Mouse (Mus musculus) liver, postnatal 0 days (tissue): ENCODE measurements around the gene Mab21l3. TPM values are rescaled to one million over a fixed set of nuclear protein-coding genes. Genes with fewer than 3 reads are reported as not detected.

Source experiments
- ATAC-seq: fragments of 200-750 bp; cut with Nextera tagmentation; 2 replicates; pipeline ENCODE4 v1.8.0; 2017; ENCODE audit warnings: mild to moderate bottlenecking, moderate library complexity
- DNase-seq: peaks from one replicate; pipeline ENCODE4 v3.0.0-alpha.2; 2016
- H3K27ac ChIP-seq: fragments of 300-500 bp; sonication (generic); 2 replicates; pipeline ENCODE4 v1.5.1; 2014; ENCODE audit warnings: antibody characterized with exemption, moderate library complexity, mild to moderate bottlenecking, low read depth
- H3K27me3 ChIP-seq: fragments of 300-500 bp; sonication (generic); 2 replicates; pipeline ENCODE4 v1.6.1; 2014; ENCODE audit warnings: low read length, control low read depth, mixed read lengths; ENCODE audit not compliant: insufficient read depth
- H3K36me3 ChIP-seq: fragments of 300-500 bp; sonication (generic); replicated peaks from 2 replicates; pipeline ENCODE4 v1.6.1; 2014; ENCODE audit warnings: mild to moderate bottlenecking, control low read depth, low read length, moderate library complexity, mixed read lengths; ENCODE audit not compliant: insufficient read depth
- H3K4me1 ChIP-seq: fragments of 300-500 bp; sonication (generic); 2 replicates; pipeline ENCODE4 v1.6.1; 2014; ENCODE audit warnings: antibody characterized with exemption, mild to moderate bottlenecking, control low read depth; ENCODE audit not compliant: insufficient read depth
- H3K4me2 ChIP-seq: fragments of 300-500 bp; sonication (generic); 2 replicates; pipeline ENCODE4 v1.6.1; 2014; ENCODE audit warnings: low read depth, mild to moderate bottlenecking, low read length, moderate library complexity, mixed read lengths
- H3K4me3 ChIP-seq: fragments of 300-500 bp; sonication (generic); 2 replicates; pipeline ENCODE4 v1.5.1; 2014; ENCODE audit warnings: low read depth, low read length
- H3K9ac ChIP-seq: fragments of 300-500 bp; sonication (generic); replicated peaks from 2 replicates; pipeline ENCODE4 v1.6.1; 2014; ENCODE audit warnings: mild to moderate bottlenecking, moderate library complexity
- H3K9me3 ChIP-seq: fragments of 300-500 bp; sonication (generic); 2 replicates; pipeline ENCODE4 v1.6.1; 2016; ENCODE audit warnings: mild to moderate bottlenecking, control low read depth, low read length, mixed read lengths
- CTCF ChIP-seq: sonication (generic); IDR thresholded peaks from 2 replicates; pipeline ENCODE4 v1.5.1; 2016; ENCODE audit warnings: antibody characterized with exemption, low read depth
- EP300 ChIP-seq: IDR thresholded peaks from 2 replicates; pipeline ENCODE4 v1.6.1; 2016; ENCODE audit warnings: antibody characterized with exemption, low read depth, mild to moderate bottlenecking
- WGBS: fragments of 180-500 bp; shearing (Covaris S2); extraction: QIAGEN DNeasy Blood & Tissue Kit; methylation state at CpG from one replicate; pipeline ENCODE4 v1.1.7; 2014; ENCODE audit not compliant: insufficient replicate concordance; 5-methylcytosine and 5-hydroxymethylcytosine counted together
- polyA plus RNA-seq: library from polyadenylated mRNA; unstranded; fragments of >200 nt; fragmentation: Nextera tagmentation; extraction: Ambion mirVana; gene quantifications from 2 replicates; pipeline ENCODE4 v1.2.1, GENCODE M21; 2015

The Mab21l3 gene
- polyA plus RNA-seq, 1 experiment from 2014 or later: not detected

GRCm38 (mm10) chr3:101806941-101807340 lies 41.8 kb downstream of the Mab21l3 start:
- no peak overlapping the region for H3K4me3 ChIP-seq
- 55% methylated on average over 4 of the region's 4 CpGs for WGBS
- ATAC-seq (no peak), DNase-seq (no peak)
- H3K4me2 ChIP-seq: no peak overlapping the region
- no peaks in the 10 kb centered on the region for H3K9me3 ChIP-seq
- H3K36me3 ChIP-seq: no peaks in the 10 kb centered on the region
- no peak overlapping the region for H3K27ac ChIP-seq
- no peak overlapping the region for H3K9ac ChIP-seq
- TF ChIP-seq EP300 (no peak), CTCF (no peak)
- no peaks in the 10 kb centered on the region for H3K27me3 ChIP-seq
- peaks cover 11% of the 10 kb centered on the region for H3K4me1 ChIP-seq

DNA sequence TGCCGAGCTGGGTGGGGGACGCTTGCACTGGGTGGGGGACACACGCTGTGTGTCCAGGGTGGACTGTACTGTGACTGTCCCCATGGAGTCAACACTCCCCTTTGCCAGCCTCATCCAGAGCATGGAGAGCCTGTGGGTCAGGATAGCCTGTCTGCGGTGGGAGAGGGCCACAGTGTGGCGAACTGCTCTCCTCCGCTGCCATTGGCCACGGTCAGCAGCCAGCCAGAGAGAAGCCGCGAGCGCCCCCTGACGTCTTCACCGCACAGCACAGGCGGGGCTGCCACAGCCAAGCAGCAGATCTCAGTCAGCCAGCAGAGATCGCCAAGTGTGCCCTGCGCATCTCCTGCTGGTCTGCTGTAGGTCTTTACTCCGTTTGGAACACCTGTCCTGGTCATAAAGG lies 42.6 kb downstream of the Mab21l3 start:
- TF ChIP-seq EP300 (no peak), CTCF (peak; percentile 92)
- H3K9ac ChIP-seq: no peak overlapping the region
- peaks cover 11% of the 10 kb centered on the region for H3K4me1 ChIP-seq
- no peaks in the 10 kb centered on the region for H3K27me3 ChIP-seq
- no peak overlapping the region for H3K4me3 ChIP-seq
- peak overlapping the region; percentile 32 for H3K4me2 ChIP-seq
- H3K9me3 ChIP-seq: no peaks in the 10 kb centered on the region
- ATAC-seq: peak; percentile 78
- WGBS: 8% methylated on average over 16 of the region's 16 CpGs
- H3K27ac ChIP-seq: peak overlapping the region; percentile 69
- H3K36me3 ChIP-seq: no peaks in the 10 kb centered on the region
- DNase-seq: peak; percentile 88

DNA sequence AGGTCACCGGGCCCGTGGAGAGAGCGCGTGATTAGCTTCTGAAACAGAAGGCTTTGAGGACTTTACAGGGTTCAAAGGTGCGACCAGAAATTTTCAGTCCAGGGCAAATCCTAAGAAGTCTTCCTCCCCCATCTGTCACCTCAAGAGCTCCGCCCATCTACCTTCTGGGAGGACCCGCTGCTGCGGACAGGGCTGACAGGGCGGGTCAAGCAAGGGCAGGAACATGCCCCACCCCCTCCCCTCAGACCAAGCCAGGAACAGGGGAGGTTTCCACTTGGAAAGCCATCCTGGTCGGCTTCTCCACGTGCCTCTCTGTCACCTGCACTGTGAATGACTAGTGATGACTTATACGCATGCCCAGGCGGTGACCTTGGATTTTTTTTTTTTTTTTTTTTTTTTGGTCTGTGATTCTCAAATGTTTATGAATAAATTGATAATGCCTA lies 43.2 kb downstream of the Mab21l3 start:
- WGBS: 30% methylated on average over 13 of the region's 13 CpGs
- H3K27ac ChIP-seq: peak overlapping the region; percentile 69
- H3K9ac ChIP-seq: no peak overlapping the region
- no peaks in the 10 kb centered on the region for H3K9me3 ChIP-seq
- ATAC-seq: peak; percentile 87
- peaks cover 11% of the 10 kb centered on the region for H3K4me1 ChIP-seq
- peak overlapping the region; percentile 32; the same call in 1 of the 2 replicates for H3K4me2 ChIP-seq
- TF ChIP-seq CTCF: no peak
- no peak for TF ChIP-seq EP300
- DNase-seq: peak; percentile 54
- no peaks in the 10 kb centered on the region for H3K27me3 ChIP-seq
- no peaks in the 10 kb centered on the region for H3K36me3 ChIP-seq
- no peak overlapping the region for H3K4me3 ChIP-seq

DNA sequence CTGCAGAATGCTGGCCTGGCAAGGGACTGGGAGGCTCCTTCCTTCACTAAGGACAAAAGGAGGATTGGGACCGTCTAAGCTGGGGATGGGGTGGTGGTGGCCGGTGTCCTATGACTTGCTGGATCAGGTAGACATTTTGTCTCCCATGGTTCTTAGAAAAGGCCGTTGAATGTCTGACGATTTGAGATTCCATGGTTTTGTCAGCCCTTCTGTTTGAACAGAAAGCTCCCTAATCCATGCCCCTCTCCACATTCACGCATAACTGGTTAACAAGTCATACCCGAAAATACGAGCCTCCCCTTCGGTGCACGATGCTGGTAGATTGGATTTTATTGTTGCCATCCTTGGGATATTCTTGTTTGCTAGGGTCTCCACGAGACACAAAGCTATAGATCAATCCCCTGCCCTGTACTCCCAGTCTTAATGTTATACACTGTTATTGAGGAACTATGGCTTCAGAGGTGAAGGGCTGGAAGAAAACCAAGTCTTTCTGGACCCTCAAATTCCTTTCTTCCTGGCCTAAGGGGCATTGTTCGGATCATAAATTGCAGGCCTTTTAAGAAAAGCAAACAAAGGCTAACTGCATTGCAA lies 43.7 kb downstream of the Mab21l3 start:
- H3K4me2 ChIP-seq: no peak overlapping the region
- no peak for TF ChIP-seq EP300
- TF ChIP-seq CTCF: no peak
- H3K36me3 ChIP-seq: no peaks in the 10 kb centered on the region
- H3K27ac ChIP-seq: peak overlapping the region; percentile 69
- H3K4me1 ChIP-seq: peaks cover 11% of the 10 kb centered on the region
- H3K9ac ChIP-seq: no peak overlapping the region
- H3K9me3 ChIP-seq: no peaks in the 10 kb centered on the region
- DNase-seq: no peak
- no peak for ATAC-seq
- 71% methylated on average over 11 of the region's 11 CpGs for WGBS
- H3K27me3 ChIP-seq: no peaks in the 10 kb centered on the region
- H3K4me3 ChIP-seq: no peak overlapping the region

DNA sequence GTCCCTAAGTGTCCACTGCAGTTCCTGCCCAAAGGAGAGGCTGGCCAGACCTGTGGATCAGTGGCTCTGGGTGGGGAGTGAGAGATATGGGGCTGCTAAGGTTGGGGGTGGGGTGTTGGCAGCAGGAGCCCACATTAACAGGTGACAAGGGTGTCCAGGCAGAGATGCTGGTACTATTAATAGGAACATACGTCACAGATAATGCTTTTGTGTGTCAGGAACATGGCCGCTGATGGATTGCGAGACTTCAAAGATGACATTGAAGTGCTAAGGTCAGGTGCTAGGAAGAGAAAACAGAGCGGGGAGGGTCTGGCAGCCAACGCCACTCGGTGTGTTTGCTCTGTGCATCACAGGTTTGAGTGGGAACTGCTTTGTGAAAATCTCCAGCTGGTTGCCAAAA lies 44.4 kb downstream of the Mab21l3 start:
- Histone ChIP-seq H3K4me2 (no peak overlapping the region), H3K4me1 (peaks cover 11% of the 10 kb centered on the region), H3K9ac (no peak overlapping the region), H3K9me3 (no peaks in the 10 kb centered on the region), H3K36me3 (no peaks in the 10 kb centered on the region), H3K4me3 (no peak overlapping the region), H3K27me3 (no peaks in the 10 kb centered on the region), H3K27ac (no peak overlapping the region; the same call in 1 of the 2 replicates)
- WGBS: 53% methylated on average over 6 of the region's 6 CpGs
- ATAC-seq (peak; percentile 47), DNase-seq (peak; percentile 26)
- no peak for TF ChIP-seq CTCF
- TF ChIP-seq EP300: no peak

GRCm38 (mm10) chr3:101803764-101804163 lies 45.0 kb downstream of the Mab21l3 start:
- Histone ChIP-seq H3K9me3 (no peaks in the 10 kb centered on the region), H3K27ac (no peak overlapping the region), H3K4me1 (peaks cover 11% of the 10 kb centered on the region), H3K4me3 (no peak overlapping the region), H3K9ac (no peak overlapping the region), H3K36me3 (no peaks in the 10 kb centered on the region), H3K4me2 (no peak overlapping the region), H3K27me3 (no peaks in the 10 kb centered on the region)
- ATAC-seq: no peak
- no peak for DNase-seq
- TF ChIP-seq EP300 (no peak), CTCF (no peak)
- WGBS: 71% methylated on average over 6 of the region's 6 CpGs

- 53% methylated on average over 6 of the region's 6 CpGs for WGBS
- H3K4me3 ChIP-seq: no peak overlapping the region
- H3K27me3 ChIP-seq: no peaks in the 10 kb centered on the region
- peaks cover 11% of the 10 kb centered on the region for H3K4me1 ChIP-seq
- ATAC-seq (no peak), DNase-seq (no peak)
- no peak overlapping the region for H3K4me2 ChIP-seq
- H3K27ac ChIP-seq: no peak overlapping the region
- TF ChIP-seq CTCF (no peak), EP300 (no peak)
- H3K9ac ChIP-seq: no peak overlapping the region
- H3K9me3 ChIP-seq: no peaks in the 10 kb centered on the region
- H3K36me3 ChIP-seq: no peaks in the 10 kb centered on the region
Measured at GRCm38 (mm10) chr3:101802746-101803145, 46.0 kb downstream of the Mab21l3 start.
